Mouse (Mus musculus) liver, adult 2 months (tissue): ENCODE results near the gene Otop2. TPM values are rescaled to one million over a fixed set of nuclear protein-coding genes. Genes with fewer than 3 reads are reported as not detected.

ENCODE experiments used
- DNase-seq: peaks from one replicate; pipeline ENCODE4 v3.0.0-alpha.2; 2011; ENCODE audit warnings: low read depth, low spot score; ENCODE audit errors: extremely low read depth
- H3K27ac ChIP-seq: fragments of 200-500 bp; replicated peaks from 2 replicates; pipeline ENCODE4 v1.5.1; 2012; ENCODE audit warnings: low read depth, mild to moderate bottlenecking, control low read depth, inconsistent platforms, low read length; ENCODE audit not compliant: insufficient read depth
- H3K27me3 ChIP-seq: fragments of 200-500 bp; 2 replicates; pipeline ENCODE4 v1.6.1; 2012; ENCODE audit warnings: mild to moderate bottlenecking, moderate library complexity, low read length, inconsistent platforms; ENCODE audit not compliant: control insufficient read depth, insufficient read depth
- H3K36me3 ChIP-seq: fragments of 200-500 bp; 2 replicates; pipeline ENCODE4 v1.6.1; 2012; ENCODE audit warnings: low read length, inconsistent platforms; ENCODE audit not compliant: control insufficient read depth, insufficient read depth
- H3K4me1 ChIP-seq: fragments of 200-500 bp; 2 replicates; pipeline ENCODE4 v1.6.1; 2011; ENCODE audit warnings: low read length; ENCODE audit not compliant: control insufficient read depth, insufficient read depth
- H3K4me3 ChIP-seq: fragments of 200-500 bp; 2 replicates; pipeline ENCODE4 v1.5.1; 2011; ENCODE audit warnings: low read depth, mild to moderate bottlenecking, control low read depth, low read length, moderate library complexity; ENCODE audit not compliant: insufficient read depth
- H3K79me2 ChIP-seq: fragments of 200-500 bp; 2 replicates; pipeline ENCODE4 v1.6.1; 2012; ENCODE audit warnings: inconsistent platforms, mild to moderate bottlenecking, low read length, moderate library complexity; ENCODE audit not compliant: control insufficient read depth, insufficient read depth
- H3K9ac ChIP-seq: fragments of 200-500 bp; 2 replicates; pipeline ENCODE4 v1.6.1; 2012; ENCODE audit warnings: low read depth, mild to moderate bottlenecking, control low read depth, inconsistent platforms, low read length
- CTCF ChIP-seq: fragments of 200-500 bp; IDR thresholded peaks from 2 replicates; pipeline ENCODE4 v1.5.1; 2011; ENCODE audit warnings: low read depth, low read length, control low read depth
- POLR2A ChIP-seq: fragments of 200-500 bp; IDR thresholded peaks from 2 replicates; pipeline ENCODE4 v1.6.1; 2011; ENCODE audit warnings: low read length, control low read depth; ENCODE audit not compliant: insufficient read depth; ENCODE audit errors: extremely low read depth
- WGBS: fragments of 180-500 bp; shearing (Covaris S2); methylation state at CpG from one replicate; pipeline ENCODE4 v1.1.7; 2018; 5-methylcytosine and 5-hydroxymethylcytosine counted together
- polyA plus RNA-seq: library from polyadenylated mRNA; depleted of rRNA; stranded (reverse); fragments of >200 nt; gene quantifications from 2 replicates; pipeline ENCODE4 v1.2.3, GENCODE M21; 2012
- total RNA-seq: library from RNA; depleted of rRNA; stranded (reverse); fragments of >200 nt; gene quantifications from 2 replicates; pipeline ENCODE4 v1.2.3, GENCODE M21; 2014

Otop2 gene
- total and polyA plus RNA-seq, 2 experiments: not detected

DNA sequence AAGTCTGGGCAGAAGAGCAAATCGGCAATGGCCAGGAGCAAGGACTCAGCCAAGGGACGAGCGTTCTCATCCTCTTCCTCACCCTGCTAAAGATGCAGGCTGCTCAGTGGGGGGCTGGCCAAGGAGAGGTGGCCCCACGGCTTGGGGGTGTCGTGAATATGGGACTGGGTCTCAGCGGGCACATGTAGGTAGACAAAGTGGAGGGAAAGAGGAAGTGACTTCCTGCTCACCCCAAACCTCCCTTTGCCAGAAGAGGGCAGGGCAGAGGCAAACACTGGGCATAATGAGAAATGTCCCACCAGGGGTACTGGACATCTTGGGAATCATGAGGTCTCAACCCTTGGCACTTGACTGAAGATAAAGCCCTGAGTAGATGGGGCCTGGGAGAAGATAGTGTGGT lies 52.8 kb downstream of the Otop2 start:
- Histone ChIP-seq H3K9ac (no peak overlapping the region), H3K36me3 (no peaks in the 10 kb centered on the region), H3K4me1 (no peaks in the 10 kb centered on the region), H3K79me2 (no peaks in the 10 kb centered on the region), H3K27ac (no peak overlapping the region), H3K27me3 (no peaks in the 10 kb centered on the region), H3K4me3 (no peak overlapping the region)
- WGBS: 78% methylated on average over 6 of the region's 6 CpGs
- DNase-seq: no peak
- TF ChIP-seq POLR2A (no peak), CTCF (no peak; the same call in 1 of the 2 replicates)

- no peak overlapping the region for H3K9ac ChIP-seq
- H3K36me3 ChIP-seq: no peaks in the 10 kb centered on the region
- no peak for DNase-seq
- H3K27me3 ChIP-seq: peaks cover 4% of the 10 kb centered on the region
- no peaks in the 10 kb centered on the region for H3K79me2 ChIP-seq
- no peak overlapping the region for H3K4me3 ChIP-seq
- H3K4me1 ChIP-seq: peaks cover 2% of the 10 kb centered on the region; the same call in 1 of the 2 replicates
- no peak overlapping the region for H3K27ac ChIP-seq
- no peak for TF ChIP-seq POLR2A
- TF ChIP-seq CTCF: no peak
- 85% methylated on average over 3 of the region's 3 CpGs for WGBS
These were observed 57.2 kb downstream of the Otop2 start for GRCm38 (mm10) chr11:115364136-115364535.

GRCm38 (mm10) chr11:115366039-115366705 lies 59.2 kb downstream of the Otop2 start:
- Histone ChIP-seq H3K79me2 (no peaks in the 10 kb centered on the region), H3K9ac (no peak overlapping the region), H3K4me3 (no peak overlapping the region), H3K27ac (no peak overlapping the region; the same call in 1 of the 2 replicates), H3K36me3 (no peaks in the 10 kb centered on the region), H3K27me3 (peaks cover 4% of the 10 kb centered on the region), H3K4me1 (peaks cover 2% of the 10 kb centered on the region; the same call in 1 of the 2 replicates)
- DNase-seq: no peak
- WGBS: 69% methylated on average over 7 of the region's 7 CpGs
- no peak for TF ChIP-seq POLR2A
- TF ChIP-seq CTCF: no peak

GRCm38 (mm10) chr11:115366706-115367394 lies 59.9 kb downstream of the Otop2 start:
- Histone ChIP-seq H3K9ac (peak overlapping the region; percentile 64), H3K79me2 (no peaks in the 10 kb centered on the region), H3K4me3 (peak overlapping the region; percentile 61), H3K27ac (no peak overlapping the region; the same call in 1 of the 2 replicates), H3K36me3 (no peaks in the 10 kb centered on the region), H3K27me3 (peaks cover 4% of the 10 kb centered on the region), H3K4me1 (peaks cover 2% of the 10 kb centered on the region; the same call in 1 of the 2 replicates)
- WGBS: 11% methylated on average over 28 of the region's 28 CpGs
- DNase-seq: no peak
- no peak for TF ChIP-seq CTCF
- no peak for TF ChIP-seq POLR2A

DNA sequence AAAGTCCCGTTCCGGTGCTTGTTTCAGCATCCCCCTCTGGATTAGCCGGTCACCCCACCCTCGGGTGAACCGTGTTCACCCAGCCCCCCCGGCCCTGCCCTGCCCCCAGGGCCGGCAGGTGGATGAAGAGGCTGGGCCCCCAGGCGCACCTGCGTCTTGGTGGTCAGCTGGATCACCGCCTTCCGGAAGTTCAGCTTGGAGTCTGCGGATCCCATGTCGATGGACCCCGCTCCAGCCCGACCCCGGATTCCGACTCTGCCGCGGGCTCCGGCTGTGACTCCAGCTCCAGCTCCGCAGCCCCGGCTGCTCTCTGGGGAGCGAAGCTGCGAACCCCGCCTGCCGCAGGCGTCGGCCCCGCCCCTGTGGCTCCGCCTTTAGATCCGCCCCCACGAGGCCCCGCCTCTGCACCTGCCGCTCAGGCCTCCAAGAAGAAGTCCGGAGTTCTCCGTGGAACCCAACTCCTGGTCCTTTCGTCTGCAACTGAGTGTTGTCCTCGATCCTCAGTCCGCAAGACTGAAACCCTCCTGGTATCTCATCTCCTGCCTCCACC lies 60.5 kb downstream of the Otop2 start, which contains the start of gene Hid1:
Gene Hid1, minus strand, starts transcription at position 362 of the 550 bp plus-strand sequence.
- TF ChIP-seq CTCF: no peak
- TF ChIP-seq POLR2A: 0 out of 2 replicates have a peak, but pooled peaks have one; percentile 14
- Histone ChIP-seq H3K4me3 (peak within 1 kb of the TSS; percentile 61), H3K9ac (peak within 1 kb of the TSS; percentile 64), H3K4me1 (peaks cover 2% of the 10 kb centered on the region; the same call in 1 of the 2 replicates), H3K79me2 (no peaks in the 10 kb centered on the region), H3K27me3 (peaks cover 4% of the 10 kb centered on the region), H3K27ac (no peak within 1 kb of the TSS), H3K36me3 (no peaks in the 10 kb centered on the region)
- WGBS: under 1% methylated on average over 39 of the region's 39 CpGs
- DNase-seq: peak; percentile 38
